Mouse (Mus musculus): ENCODE results near the gene M1ap. TPM values are rescaled to one million over a fixed set of nuclear protein-coding genes. Genes with fewer than 3 reads are reported as not detected.

M1ap gene
- polyA plus RNA-seq, 1 experiment, result not detected

GRCm38 (mm10) chr6:82926106-82926505, 20.6 kb upstream of the M1ap start:
- Histone ChIP-seq H3K4me3 (ENCODE audit: insufficient read depth, low read length) (no peak overlapping the region), H3K27ac (ENCODE audit: insufficient read depth, low read length) (no peak overlapping the region), H3K4me1 (ENCODE audit: control insufficient read depth, insufficient read depth, low read length) (no peaks in the 10 kb centered on the region)
- no peak for TF ChIP-seq CTCF (IDR thresholded peaks at IDR 0.05; ENCODE audit: borderline replicate concordance, insufficient read depth, low read length)

- no peak for TF ChIP-seq CTCF (IDR thresholded peaks at IDR 0.05; ENCODE audit: borderline replicate concordance, insufficient read depth, low read length)
- TF ChIP-seq POLR2A (IDR thresholded peaks at IDR 0.05; ENCODE audit: low read depth, low read length), result no peak
- H3K4me1 ChIP-seq (ENCODE audit: control insufficient read depth, insufficient read depth, low read length), result no peaks in the 10 kb centered on the region
- H3K27ac ChIP-seq (ENCODE audit: insufficient read depth, low read length), result no peak overlapping the region
- H3K4me3 ChIP-seq (ENCODE audit: insufficient read depth, low read length), result no peak overlapping the region
These were observed 20.2 kb upstream of the M1ap start for GRCm38 (mm10) chr6:82926528-82926927.

- no peaks in the 10 kb centered on the region for H3K4me1 ChIP-seq (ENCODE audit: control insufficient read depth, insufficient read depth, low read length)
- no peak overlapping the region for H3K27ac ChIP-seq (ENCODE audit: insufficient read depth, low read length)
- TF ChIP-seq POLR2A (IDR thresholded peaks at IDR 0.05; ENCODE audit: low read depth, low read length) (no peak), CTCF (IDR thresholded peaks at IDR 0.05; ENCODE audit: borderline replicate concordance, insufficient read depth, low read length) (no peak)
- no peak overlapping the region for H3K4me3 ChIP-seq (ENCODE audit: insufficient read depth, low read length)
These were observed 19.1 kb upstream of the M1ap start for GRCm38 (mm10) chr6:82927617-82928016.

- TF ChIP-seq POLR2A (IDR thresholded peaks at IDR 0.05; ENCODE audit: low read depth, low read length) (no peak), CTCF (IDR thresholded peaks at IDR 0.05; ENCODE audit: borderline replicate concordance, insufficient read depth, low read length) (no peak)
- H3K27ac ChIP-seq (ENCODE audit: insufficient read depth, low read length), result no peak overlapping the region
- H3K4me1 ChIP-seq (ENCODE audit: control insufficient read depth, insufficient read depth, low read length), result no peaks in the 10 kb centered on the region
- H3K4me3 ChIP-seq (ENCODE audit: insufficient read depth, low read length), result no peak overlapping the region
These were observed 12.0 kb upstream of the M1ap start for GRCm38 (mm10) chr6:82934616-82935230.

GRCm38 (mm10) chr6:82939167-82939912, 7.4 kb upstream of the M1ap start, which contains the start of gene Sema4f:
Gene Sema4f, minus strand, starts transcription at chr6:82939769.
- Histone ChIP-seq H3K4me3 (ENCODE audit: insufficient read depth, low read length) (peak within 1 kb of the TSS; percentile 26), H3K27ac (ENCODE audit: insufficient read depth, low read length) (no peak within 1 kb of the TSS), H3K4me1 (ENCODE audit: control insufficient read depth, insufficient read depth, low read length) (no peaks in the 10 kb centered on the region)
- no peak for TF ChIP-seq CTCF (IDR thresholded peaks at IDR 0.05; ENCODE audit: borderline replicate concordance, insufficient read depth, low read length)
- TF ChIP-seq POLR2A (IDR thresholded peaks at IDR 0.05; ENCODE audit: low read depth, low read length), result no peak

GRCm38 (mm10) chr6:82940765-82941164, 5.9 kb upstream of the M1ap start:
- H3K4me1 ChIP-seq (ENCODE audit: control insufficient read depth, insufficient read depth, low read length), result no peaks in the 10 kb centered on the region
- no peak overlapping the region for H3K4me3 ChIP-seq (ENCODE audit: insufficient read depth, low read length)
- no peak for TF ChIP-seq CTCF (IDR thresholded peaks at IDR 0.05; ENCODE audit: borderline replicate concordance, insufficient read depth, low read length)
- TF ChIP-seq POLR2A (IDR thresholded peaks at IDR 0.05; ENCODE audit: low read depth, low read length), result no peak
- no peak overlapping the region for H3K27ac ChIP-seq (ENCODE audit: insufficient read depth, low read length)

- Histone ChIP-seq H3K27ac (ENCODE audit: insufficient read depth, low read length) (no peak overlapping the region), H3K4me1 (ENCODE audit: control insufficient read depth, insufficient read depth, low read length) (no peaks in the 10 kb centered on the region), H3K4me3 (ENCODE audit: insufficient read depth, low read length) (no peak overlapping the region)
- TF ChIP-seq CTCF (IDR thresholded peaks at IDR 0.05; ENCODE audit: borderline replicate concordance, insufficient read depth, low read length), result peak; percentile 7; the same call in 1 of the 2 replicates
- no peak for TF ChIP-seq POLR2A (IDR thresholded peaks at IDR 0.05; ENCODE audit: low read depth, low read length)
These were observed 952 bp upstream of the M1ap start for GRCm38 (mm10) chr6:82945750-82946149.

- TF ChIP-seq POLR2A (IDR thresholded peaks at IDR 0.05; ENCODE audit: low read depth, low read length), result no peak
- TF ChIP-seq CTCF (IDR thresholded peaks at IDR 0.05; ENCODE audit: borderline replicate concordance, insufficient read depth, low read length), result no peak
- no peak overlapping the region for H3K4me3 ChIP-seq (ENCODE audit: insufficient read depth, low read length)
- H3K4me1 ChIP-seq (ENCODE audit: control insufficient read depth, insufficient read depth, low read length), result no peaks in the 10 kb centered on the region
- no peak overlapping the region for H3K27ac ChIP-seq (ENCODE audit: insufficient read depth, low read length)
These were observed 10.0 kb downstream of the M1ap start for GRCm38 (mm10) chr6:82956553-82957251.

GRCm38 (mm10) chr6:82961664-82962063, 15.0 kb downstream of the M1ap start:
- Histone ChIP-seq H3K4me1 (ENCODE audit: control insufficient read depth, insufficient read depth, low read length) (no peaks in the 10 kb centered on the region), H3K27ac (ENCODE audit: insufficient read depth, low read length) (no peak overlapping the region), H3K4me3 (ENCODE audit: insufficient read depth, low read length) (no peak overlapping the region)
- TF ChIP-seq POLR2A (IDR thresholded peaks at IDR 0.05; ENCODE audit: low read depth, low read length) (no peak), CTCF (IDR thresholded peaks at IDR 0.05; ENCODE audit: borderline replicate concordance, insufficient read depth, low read length) (no peak)

Data from embryonic fibroblast, embryonic 13.5 days (primary cell).